Mouse (Mus musculus) spleen, adult 2 months (tissue): ENCODE measurements around the gene Plin1.

Experiments used
- CTCF ChIP-seq: fragments of 200-500 bp; IDR thresholded peaks from 2 replicates; pipeline ENCODE4 v1.5.1; 2011; ENCODE audit warnings: mild to moderate bottlenecking, inconsistent platforms; ENCODE audit not compliant: insufficient read depth, insufficient read length, insufficient replicate concordance; ENCODE audit errors: extremely low read depth
- POLR2A ChIP-seq: fragments of 200-500 bp; IDR thresholded peaks from 2 replicates; pipeline ENCODE4 v1.6.1; 2011; ENCODE audit warnings: low read depth, low read length, inconsistent platforms

GRCm38 (mm10) chr7:79769664-79770063, 37.0 kb upstream of the Plin1 start:
- no peak for TF ChIP-seq CTCF
- TF ChIP-seq POLR2A, result no peak
